Mouse (Mus musculus) bone marrow, adult 2 months (tissue): ENCODE data around the gene Pter.

ENCODE experiments used
- CTCF ChIP-seq: fragments of 200-500 bp; IDR thresholded peaks from 2 replicates; pipeline ENCODE4 v1.5.1; 2011; ENCODE audit warnings: low read length, control low read depth; ENCODE audit not compliant: control insufficient read depth, insufficient read depth
- POLR2A ChIP-seq: fragments of 200-500 bp; IDR thresholded peaks from 2 replicates; pipeline ENCODE4 v1.6.1; 2011; ENCODE audit warnings: low read depth, mild to moderate bottlenecking, control low read depth, low read length, borderline replicate concordance; ENCODE audit not compliant: control insufficient read depth

DNA sequence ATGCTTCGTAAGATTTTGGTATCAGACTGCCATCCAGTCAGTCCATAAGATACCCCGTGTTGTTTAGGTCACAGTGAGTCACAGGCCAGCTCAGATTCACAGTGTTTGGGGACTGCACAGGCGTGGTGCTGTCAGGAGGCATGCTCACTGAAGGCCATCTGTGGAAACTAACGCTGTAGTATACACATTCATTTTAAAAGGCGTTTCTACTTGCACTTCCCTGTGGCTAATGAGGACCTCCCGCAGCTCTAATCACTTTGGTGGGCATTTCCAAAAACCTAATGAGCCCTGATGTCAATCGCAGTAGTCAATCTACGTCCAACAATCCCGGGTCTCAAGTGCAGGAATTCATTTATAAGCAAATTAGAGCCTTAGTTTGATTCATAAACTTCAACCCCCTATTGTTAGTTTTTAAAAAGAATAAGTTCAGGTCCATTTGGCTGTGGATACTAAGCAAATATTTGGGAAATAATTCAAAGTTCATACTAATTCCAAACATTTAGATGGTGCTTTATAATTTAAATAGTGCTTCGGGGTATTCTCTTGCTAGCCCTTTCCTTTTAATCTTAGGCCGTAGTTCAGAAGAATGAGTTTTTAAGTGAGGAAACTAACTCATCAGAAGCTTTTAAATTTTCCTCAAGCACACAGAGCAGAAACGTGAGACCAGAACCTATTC is 46.3 kb downstream of the Pter start:
- no peak for TF ChIP-seq CTCF
- no peak for TF ChIP-seq POLR2A
